Mouse (Mus musculus) naive thymus-derived CD4-positive, alpha-beta T cell, adult 2 months (primary cell): ENCODE results near the gene Dis3.

Experiments
- DNase-seq: peaks from one replicate; pipeline ENCODE4 v3.0.0-alpha.2; 2011; ENCODE audit warnings: low read depth

Dis3 gene

GRCm38 (mm10) chr14:99099267-99099966, at the start of gene Dis3, which contains the start of gene Pibf1:
TSS of gene Dis3 (minus strand) at chr14:99099770.
TSS of gene Pibf1 (plus strand) at chr14:99099424.
- peak; percentile 99 for DNase-seq

DNA sequence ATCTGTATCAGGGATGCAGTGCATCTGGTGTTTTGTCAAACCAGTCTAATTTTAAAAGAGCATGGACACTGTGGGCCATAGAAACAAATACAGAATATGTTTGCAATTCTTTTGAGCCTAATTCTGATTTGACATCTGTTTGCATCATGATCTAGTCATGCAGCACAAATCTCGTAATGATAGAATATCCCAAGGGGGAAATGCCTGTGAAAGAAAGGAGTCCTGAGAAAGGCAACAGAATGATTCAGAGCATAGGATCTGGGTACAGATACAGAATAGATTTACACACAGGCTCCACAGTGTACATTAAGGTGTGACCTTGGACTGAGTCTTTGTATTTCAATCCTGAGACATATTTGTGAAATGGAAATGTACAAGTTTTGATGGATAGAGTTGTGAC, 47.3 kb upstream of the Dis3 start:
- DNase-seq = no peak

GRCm38 (mm10) chr14:99141786-99142633, 42.4 kb upstream of the Dis3 start:
- peak; percentile 83 for DNase-seq

DNA sequence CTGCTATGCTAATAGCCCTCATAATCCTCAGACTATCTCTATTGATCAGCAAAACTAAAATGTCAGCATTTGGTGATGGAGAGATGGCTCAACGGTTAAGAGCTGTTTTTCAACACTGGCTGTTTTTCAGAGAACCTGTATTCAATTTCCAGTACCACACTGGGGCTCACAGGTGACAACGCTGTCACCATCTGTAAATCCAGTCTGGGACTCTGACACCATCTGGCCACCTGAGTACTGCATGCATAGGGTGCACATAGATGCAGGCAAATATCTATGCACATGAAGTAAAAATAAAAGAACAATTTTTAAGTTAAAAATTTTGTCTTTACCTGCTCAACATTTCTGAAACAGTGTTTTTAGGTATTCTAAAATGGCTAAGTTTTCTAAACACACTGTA, 40.5 kb upstream of the Dis3 start:
- DNase-seq = no peak

DNA sequence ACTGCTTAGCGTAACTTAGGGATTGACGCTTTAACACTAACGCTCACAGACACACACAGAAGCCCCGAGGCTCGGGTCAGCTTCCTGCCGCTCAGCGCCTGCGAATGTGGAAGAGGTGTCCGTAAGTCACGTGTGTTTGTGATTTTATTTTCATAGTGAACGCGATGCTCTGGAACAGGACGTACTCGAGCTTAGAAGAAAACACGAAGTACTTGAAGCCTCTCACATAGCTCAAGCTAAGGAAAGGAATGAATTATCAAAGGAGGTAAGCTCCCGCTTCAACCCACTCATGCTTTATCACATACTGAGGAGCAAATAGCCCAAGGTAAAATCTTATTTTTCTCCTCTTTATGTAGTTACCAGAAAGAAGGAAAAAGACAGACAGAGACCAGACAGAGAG, 36.7 kb upstream of the Dis3 start:
- DNase-seq = no peak

DNA sequence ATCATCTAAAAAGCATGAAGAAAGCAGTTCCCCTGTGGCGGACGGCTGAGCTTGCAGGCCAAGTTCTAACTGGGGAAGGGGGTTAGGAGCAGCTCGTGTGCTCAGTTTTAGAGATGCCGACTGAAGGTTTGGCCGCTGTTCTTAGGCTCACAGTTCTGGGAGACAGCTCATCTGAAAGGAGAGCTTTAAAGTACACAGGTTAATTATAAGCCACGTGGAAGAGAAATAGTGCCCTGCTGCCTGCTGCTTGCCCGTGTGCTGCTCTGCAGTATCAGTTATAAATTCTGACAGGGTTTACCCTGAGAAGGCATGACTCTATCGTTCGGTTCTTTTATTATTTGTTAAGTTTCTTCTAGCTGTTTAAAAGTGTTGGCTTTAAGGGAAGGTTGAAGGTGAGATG, 36.2 kb upstream of the Dis3 start:
- DNase-seq = no peak

DNA sequence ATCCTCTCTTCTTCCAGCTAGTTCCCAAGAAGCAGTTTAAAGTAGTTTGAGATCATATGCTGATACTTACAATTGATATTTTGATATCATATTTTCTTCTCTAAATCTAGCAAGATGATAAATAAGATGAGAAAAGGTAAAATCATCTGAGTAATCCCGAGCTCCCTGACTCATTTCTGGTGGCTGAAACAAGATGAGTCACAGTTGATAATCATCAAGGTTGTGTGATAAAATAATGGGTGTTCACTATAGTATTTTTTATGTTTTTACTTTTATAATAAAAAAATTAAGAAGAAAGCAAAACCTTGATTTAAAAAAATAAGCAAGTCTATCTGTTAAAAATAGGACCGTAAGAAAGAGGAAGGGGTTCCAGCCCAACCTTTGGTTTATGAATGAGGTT, 34.5 kb upstream of the Dis3 start:
- no peak for DNase-seq

- no peak for DNase-seq
These were observed 29.5 kb upstream of the Dis3 start for GRCm38 (mm10) chr14:99129050-99129449.

- no peak for DNase-seq
These were observed 27.9 kb upstream of the Dis3 start for GRCm38 (mm10) chr14:99127509-99127908.

GRCm38 (mm10) chr14:99126713-99127112, 27.1 kb upstream of the Dis3 start:
- no peak for DNase-seq

DNA sequence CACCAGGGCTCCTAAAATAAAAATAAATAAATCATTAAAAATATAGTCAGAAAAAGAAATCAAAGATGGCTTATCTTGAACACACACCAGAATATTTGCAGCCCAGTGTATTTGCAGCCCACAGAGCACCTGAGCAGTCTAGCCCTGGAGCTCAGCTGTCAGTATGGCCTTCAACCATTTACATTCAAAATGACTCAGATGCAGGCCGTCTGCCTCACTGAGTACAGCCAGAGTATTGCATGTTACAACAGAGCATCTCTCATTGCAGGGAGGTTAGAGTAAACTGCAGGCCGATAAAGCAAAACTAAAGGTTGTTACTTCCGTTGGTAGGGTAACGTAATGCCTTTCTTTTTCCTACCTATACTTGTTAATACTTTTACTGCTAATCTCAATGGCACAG, 24.5 kb upstream of the Dis3 start:
- DNase-seq = no peak

GRCm38 (mm10) chr14:99121584-99122339, 22.2 kb upstream of the Dis3 start:
- no peak for DNase-seq

- DNase-seq = no peak
These were observed 18.0 kb upstream of the Dis3 start for GRCm38 (mm10) chr14:99117576-99117975.

- DNase-seq = no peak
These were observed 9.2 kb upstream of the Dis3 start for GRCm38 (mm10) chr14:99108762-99109161.

GRCm38 (mm10) chr14:99107631-99108187, 8.1 kb upstream of the Dis3 start:
- no peak for DNase-seq

- no peak for DNase-seq
These were observed 7.1 kb upstream of the Dis3 start for GRCm38 (mm10) chr14:99106671-99107070.

DNA sequence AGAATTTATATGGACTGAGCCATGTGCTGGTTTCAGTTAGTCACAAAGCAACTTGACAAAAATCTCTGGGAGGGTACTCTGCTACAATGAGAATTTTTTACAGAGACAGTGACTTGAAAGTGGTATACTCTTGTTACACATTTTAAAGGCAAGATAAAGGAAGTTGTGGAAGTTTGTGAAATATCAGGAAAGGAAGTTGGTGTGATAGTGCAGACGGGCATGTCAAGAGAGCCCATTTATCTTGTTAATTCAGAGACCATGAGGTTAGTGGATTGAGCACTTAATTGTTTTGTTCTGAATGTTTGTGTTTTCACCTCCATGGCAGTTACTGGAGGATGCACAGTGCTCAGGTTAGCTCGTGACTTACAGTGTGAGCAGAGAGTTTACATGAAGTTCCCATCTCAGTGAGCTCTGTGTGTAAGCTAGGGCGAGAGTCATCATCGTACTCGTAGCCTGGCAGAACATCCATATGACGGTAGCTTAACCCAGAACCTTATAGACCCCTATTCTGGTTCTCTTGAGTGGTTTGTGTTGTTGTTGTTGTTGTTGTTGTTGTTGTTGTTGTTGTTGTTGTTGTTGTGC, 5.1 kb upstream of the Dis3 start:
- DNase-seq = no peak

GRCm38 (mm10) chr14:99103050-99103449, 3.5 kb upstream of the Dis3 start:
- no peak for DNase-seq

DNA sequence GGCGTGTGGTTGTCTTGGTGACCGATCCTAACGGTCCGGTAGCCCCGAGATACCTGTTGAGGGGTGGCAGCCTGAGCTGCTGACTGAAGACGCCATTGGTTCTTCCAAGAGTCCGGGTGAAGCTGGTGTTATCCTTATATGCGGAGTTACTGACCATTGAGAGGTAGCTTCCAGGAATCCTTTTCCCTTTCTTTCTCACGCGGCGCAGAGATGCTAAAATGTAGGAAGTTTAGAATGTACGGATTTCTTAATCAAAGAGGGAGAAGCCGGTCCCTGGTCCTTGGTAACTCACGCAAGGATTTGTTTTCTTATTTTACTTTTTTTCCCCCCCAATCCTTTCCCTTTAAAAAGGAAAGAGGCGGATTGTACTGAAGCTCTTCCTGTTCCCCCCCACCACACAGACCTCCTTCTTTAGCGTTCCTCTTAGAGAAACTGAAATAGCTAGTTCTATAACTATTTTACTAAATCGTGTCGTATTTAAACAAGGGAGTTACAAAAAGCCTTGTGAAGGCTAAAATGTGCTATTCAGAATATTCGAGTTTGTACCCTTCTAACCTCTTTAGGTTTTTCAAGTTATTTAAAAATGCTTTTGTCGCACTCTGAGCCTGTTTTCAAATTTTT, 507 bp upstream of the Dis3 start:
- no peak for DNase-seq

DNA sequence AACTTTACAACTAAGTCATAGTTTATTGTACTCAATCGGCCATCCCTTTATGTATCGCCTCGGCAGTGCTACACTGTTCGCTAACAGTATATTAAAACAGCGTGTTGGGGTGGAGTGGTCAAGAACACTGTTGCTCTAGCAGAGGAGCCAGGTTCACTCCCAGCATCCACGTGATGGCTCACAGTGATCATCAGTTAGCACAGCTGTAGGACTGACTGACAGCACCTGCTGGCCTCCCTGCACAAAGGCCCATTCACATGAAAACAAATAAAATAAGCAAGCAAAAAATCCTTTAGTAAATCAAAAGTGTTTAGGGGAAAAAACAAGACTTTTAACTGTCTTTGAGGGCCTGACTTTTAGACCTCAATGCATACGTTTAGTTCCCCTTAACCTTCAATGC, 10.6 kb downstream of the Dis3 start:
- DNase-seq = no peak

DNA sequence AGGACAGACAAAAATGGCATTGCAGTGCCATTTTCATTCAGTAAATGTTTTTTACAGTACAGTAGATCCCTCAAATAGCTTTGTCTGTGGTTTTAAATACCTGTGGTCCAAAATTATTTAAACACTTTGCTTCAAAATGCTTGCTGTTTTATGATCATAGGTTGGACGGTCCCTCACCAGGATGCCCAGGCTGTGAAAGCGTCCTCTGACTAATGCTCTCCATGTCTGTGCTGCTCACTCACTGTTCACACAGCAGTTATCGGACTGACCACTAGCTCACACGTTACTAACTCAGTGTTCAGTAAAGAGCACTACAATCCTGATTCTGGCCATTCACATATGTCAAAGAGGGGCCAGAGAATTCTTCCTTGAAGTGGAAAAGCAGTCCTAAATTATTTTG, 28.4 kb downstream of the Dis3 start:
- DNase-seq = no peak

- no peak for DNase-seq
These were observed 36.5 kb downstream of the Dis3 start for GRCm38 (mm10) chr14:99063091-99063490.
